Mouse (Mus musculus): ENCODE data around the gene Npw. TPM values are rescaled to one million over a fixed set of nuclear protein-coding genes. Genes with fewer than 3 reads are reported as not detected.
"Not testable (repeated sequence)": the region's sequence is repeated elsewhere in the genome, so short reads cannot be mapped to it uniquely, and the experiment has no call there.

The Npw gene
- total RNA-seq, 2 experiments from 2014 or later, result not detected

DNA sequence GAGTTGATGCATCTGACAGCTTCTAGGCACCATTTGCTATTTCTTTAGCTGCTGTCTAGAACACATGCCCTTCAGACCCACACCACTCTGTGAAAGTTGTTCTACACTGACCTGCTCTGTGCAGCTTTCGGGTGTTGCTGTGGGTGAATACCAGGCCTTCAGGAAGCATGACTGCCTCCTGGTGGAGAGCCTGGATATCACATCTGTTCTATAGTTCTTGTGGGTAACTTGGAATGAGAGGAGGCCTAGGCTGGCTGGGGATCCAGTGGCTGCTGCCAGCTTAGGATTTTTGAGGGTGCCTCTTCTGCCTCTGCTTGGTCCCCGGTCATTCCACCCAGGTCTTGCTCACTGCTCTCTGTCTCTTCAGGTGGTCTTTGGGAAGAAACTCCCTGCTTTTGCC lies 17.9 kb upstream of the Npw start:
- peak; percentile 53; the same call in 1 of the 2 replicates for ATAC-seq (replicated peaks; ENCODE audit: low FRiP score, low TSS enrichment, poor library complexity, severe bottlenecking)

DNA sequence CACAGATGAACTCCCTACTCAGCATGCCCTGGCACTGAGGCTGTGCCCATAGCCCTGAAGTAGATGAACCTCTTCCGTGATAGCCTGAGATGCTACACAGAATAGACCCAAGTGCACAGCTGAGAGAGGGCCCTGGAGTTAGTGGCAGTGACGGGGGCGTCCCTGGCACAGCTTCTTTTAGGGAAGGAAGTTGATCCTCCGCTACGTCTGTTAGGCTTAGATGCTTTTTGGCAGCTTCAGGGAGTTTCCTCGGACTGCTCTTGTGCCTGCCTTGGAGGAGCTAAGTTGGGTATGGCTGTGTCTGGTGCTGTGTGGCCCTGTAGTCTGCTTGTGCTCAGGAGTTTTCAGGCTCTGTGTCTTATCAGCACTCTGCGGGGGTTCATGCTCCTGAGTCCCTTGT lies 16.0 kb upstream of the Npw start:
- no peak for ATAC-seq (replicated peaks; ENCODE audit: low FRiP score, low TSS enrichment, poor library complexity, severe bottlenecking)

DNA sequence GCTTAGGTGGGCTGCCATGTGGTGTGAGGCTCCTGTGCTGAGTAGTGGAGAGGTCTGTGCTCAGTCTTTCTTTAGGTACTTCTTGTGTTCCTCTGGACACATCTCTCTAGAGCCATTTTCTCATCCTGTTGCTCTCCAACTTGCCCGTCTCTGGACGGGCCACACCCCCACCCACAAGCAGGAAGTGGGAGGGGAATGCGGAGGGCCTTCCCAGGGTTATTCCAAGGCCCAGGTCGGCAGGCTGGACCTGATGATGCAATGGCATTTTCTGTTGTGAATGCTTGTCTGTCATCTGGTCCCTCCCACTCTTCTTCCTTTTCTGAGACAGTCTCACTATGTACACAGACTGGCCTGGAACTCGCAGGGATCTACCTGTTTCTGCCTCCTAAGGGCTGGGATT lies 13.9 kb upstream of the Npw start:
- ATAC-seq (replicated peaks; ENCODE audit: low FRiP score, low TSS enrichment, poor library complexity, severe bottlenecking), result no peak

DNA sequence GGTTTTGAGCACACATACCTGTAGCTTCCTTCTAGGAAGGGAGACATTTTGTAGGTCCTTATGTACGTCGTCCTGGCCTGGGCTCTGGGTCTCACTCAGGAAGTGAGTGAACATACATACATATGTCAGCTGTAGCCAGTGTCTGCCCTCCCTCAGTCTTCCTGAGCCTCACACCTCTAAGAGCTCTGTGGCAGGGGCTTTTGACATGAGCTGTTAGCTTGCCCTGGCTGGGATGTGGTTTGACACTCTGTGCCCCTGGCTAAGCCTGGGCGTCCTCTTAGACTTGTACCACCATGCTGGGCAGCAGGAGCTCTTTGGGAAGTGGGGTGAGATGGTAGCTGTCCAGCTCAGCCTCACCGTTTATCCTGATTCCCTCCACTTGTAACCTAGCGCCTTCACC lies 13.1 kb upstream of the Npw start:
- ATAC-seq (replicated peaks; ENCODE audit: low FRiP score, low TSS enrichment, poor library complexity, severe bottlenecking), result no peak

DNA sequence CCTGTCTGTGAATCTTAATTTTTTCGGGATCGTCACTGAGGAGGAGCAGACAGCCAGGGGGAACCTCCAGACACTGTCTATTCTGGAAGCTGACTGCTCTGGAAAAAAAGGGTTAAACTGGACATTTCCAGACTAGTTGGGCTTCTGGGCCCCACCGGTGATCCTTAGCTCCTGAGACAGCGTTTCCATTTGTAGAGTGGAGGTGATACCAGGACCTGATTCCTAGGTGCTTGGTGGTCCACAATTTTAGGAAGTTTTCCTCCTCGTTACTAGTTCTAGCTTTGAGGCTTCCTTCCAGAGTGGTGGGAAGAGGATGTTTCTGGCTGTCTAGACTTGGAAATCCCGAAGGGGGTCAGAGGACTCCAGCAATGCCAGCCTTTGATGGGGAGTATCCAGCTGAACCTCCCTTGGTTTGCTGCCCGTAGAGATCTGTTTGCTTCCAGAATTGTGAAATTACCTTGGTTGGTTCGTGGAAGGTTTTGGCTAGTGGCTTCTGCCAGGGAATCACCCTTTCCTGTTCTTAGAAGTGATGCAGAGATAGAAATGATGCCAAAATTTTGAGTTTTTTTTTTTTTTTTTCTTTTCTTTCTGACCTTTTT lies 12.1 kb upstream of the Npw start:
- no peak for ATAC-seq (replicated peaks; ENCODE audit: low FRiP score, low TSS enrichment, poor library complexity, severe bottlenecking)

DNA sequence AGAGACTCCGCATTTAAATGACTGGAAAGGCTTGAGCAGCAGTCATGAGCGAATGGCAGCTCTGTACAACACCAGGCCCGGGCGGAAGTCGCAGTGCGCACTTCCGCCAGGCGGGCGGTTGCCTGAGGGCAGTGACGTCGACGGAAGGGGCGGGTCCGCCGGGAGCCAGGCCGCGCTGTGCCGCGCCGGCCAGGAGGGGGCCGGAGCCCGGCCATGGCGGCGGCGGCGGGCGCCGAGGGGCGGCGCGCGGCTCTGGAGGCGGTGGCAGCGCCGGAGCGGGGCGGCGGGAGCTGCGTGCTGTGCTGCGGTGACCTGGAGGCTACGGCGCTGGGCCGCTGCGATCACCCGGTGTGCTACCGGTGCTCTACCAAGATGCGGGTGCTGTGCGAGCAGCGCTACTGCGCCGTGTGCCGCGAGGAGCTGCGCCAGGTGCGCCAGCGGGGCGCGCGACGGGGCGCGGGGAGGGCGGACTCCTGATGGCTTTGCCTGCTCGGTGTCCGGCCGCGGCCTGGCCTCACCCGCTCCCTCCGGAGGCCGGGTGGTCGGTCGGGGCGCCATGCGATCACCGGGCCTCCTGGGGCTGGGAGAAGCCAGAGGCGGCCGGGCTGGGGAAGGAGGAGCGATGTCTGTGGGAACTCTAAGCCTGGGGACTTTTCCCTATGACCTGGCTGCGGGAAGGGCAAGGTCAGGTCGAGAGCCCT lies 11.4 kb upstream of the Npw start, which contains the start of gene Zfp598:
Gene Zfp598 (plus strand): TSS at position 143 of the 701 bp plus-strand sequence.
- peak; percentile 91 for ATAC-seq (replicated peaks; ENCODE audit: low FRiP score, low TSS enrichment, poor library complexity, severe bottlenecking)

DNA sequence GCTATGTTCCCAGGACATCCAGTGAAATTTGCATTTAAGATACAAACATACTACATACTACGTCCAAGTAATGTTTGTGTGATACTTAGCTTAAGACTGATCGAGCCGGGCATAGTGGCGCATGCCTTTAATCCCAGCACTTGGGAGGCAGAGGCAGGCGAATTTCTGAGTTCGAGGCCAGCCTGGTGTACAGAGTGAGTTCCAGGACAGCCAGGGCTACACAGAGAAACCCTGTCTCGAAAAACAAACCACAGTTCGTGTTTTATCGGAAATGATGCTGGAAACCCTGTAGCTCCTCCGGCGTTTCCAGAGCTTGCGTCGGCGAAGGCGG lies 10.9 kb upstream of the Npw start:
- not testable (repeated sequence) for ATAC-seq (replicated peaks; ENCODE audit: low FRiP score, low TSS enrichment, poor library complexity, severe bottlenecking)

DNA sequence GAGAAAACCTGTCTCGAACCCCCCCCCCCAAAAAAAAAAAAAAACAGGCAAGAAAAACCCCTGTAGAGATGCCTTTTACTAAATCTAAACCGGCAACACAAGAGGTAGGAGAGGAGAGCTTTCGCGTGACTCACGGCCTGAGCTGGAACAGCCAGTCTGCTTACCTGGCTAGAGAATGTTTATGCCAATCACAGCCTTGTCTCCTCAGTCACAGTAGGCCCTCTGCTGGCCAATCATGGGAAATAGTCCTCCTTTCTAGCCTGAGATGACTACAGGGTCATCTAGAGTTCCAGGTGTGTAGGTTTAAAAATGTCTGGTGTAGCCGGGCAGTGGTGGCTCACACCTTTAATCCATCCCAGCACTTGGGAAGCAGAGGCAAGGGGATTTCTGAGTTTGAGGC lies 9.2 kb upstream of the Npw start:
- peak; percentile 50; the same call in 1 of the 2 replicates for ATAC-seq (replicated peaks; ENCODE audit: low FRiP score, low TSS enrichment, poor library complexity, severe bottlenecking)

DNA sequence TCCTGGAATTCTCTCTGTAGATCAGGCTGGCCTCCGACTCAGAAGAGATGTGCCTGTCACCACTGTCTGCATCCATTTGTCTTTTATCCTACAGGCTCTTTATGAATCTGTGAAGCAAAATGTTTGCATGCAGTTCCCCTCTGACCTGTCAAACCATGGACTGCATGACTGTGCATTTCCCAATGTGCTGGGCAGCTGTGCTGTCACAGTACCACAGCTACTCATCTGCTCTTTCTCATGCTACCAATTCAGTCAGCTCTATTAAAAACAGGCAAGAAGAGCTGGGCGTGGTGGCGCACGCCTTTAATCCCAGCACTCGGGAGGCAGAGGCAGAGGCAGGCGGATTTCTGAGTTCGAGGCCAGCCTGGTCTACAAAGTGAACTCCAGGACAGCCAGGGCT lies 8.8 kb upstream of the Npw start:
- not testable (repeated sequence) for ATAC-seq (replicated peaks; ENCODE audit: low FRiP score, low TSS enrichment, poor library complexity, severe bottlenecking)

DNA sequence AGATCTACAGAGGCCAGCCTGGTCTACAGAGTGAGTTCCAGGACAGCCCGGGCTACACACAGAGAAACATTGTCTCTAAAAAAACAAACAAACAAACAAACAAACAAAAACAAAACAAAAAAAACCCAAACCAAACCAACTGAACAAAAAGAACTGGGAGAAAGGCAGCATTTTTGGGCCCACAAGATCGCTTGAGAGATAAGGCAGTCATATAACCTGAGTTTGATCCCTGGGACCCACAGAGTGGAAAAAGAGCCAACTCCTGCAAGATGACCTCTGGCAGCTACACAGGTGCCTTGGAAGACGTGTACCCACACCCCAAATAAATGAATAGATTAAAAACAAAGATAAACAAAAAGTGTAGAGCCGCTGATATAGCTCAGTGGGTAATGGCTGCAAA lies 3.3 kb downstream of the Npw start:
- ATAC-seq (replicated peaks; ENCODE audit: low FRiP score, low TSS enrichment, poor library complexity, severe bottlenecking), result no peak

DNA sequence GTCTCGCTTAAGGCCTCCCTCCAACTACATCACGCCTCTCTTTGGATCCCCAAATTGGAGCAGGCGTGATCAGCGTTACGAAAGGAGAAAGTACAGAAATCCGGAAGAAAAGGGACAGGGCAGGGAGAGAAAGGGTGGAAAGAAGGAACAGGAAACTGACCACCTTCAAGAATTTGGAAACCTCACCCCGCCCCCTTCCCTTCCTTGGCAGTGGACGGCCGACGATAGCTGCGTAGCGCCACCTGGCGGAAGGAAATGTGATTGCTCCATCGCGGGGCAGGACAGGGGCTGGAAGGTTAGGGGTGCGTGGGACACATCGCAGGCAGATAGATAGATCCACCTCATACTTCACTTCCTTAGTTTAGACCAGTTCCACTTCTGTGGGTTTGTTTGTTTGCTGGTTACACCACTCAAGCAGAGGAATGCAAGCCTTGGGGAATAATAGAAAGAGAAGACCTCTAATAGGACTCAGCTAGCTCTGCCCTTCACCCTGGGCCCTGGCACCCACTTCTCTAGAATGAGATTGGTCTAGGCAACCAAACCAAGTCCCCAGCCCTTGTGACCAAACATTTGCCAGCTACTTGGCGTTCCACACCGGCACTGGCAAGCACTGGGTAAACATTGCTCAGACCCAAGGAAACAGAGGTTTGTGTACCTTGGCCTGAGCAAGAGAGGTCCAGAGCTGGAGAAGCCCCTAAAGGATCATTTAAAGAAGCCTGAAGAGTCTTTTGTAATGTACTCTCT lies 4.1 kb downstream of the Npw start:
- ATAC-seq (replicated peaks; ENCODE audit: low FRiP score, low TSS enrichment, poor library complexity, severe bottlenecking), result peak; percentile 67

DNA sequence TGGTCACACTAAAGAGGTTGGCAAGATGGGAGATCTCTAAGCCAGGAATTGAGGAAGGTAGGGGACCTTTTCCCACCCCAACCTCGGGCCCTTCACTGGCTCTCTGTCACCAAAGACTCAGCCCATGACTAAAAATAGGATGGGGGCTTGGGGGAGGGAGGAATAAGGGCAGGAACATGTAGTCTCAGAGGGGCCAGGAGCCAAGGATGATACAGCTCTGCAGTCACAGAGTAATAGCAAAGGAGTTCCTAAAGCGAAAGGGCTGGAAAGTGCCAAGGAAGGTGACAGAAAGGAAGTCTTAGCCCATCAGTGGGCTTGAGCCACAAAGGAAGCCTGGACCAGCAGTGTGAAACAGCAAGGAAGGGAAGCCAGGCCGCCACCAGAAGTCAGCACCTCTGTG lies 6.4 kb downstream of the Npw start:
- no peak for ATAC-seq (replicated peaks; ENCODE audit: low FRiP score, low TSS enrichment, poor library complexity, severe bottlenecking)

DNA sequence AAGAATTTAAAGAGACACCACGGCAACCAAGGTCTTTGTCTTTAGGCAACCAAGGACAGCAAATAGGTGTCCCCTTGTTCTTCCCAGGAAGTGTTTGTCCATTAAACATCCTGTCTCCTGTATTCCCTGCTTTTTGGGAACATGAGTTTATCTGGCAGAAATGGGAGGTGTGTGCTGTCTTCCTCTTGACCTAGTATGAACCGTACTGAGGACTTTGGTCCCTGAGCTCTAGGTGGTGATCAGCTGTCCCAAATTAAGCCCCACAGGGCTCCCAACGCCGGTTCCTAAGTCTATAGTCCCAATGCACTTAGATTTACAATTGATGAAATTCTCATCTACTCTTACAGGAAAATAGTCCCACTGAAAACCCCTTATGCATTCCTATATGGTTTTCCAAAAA lies 7.5 kb downstream of the Npw start:
- ATAC-seq (replicated peaks; ENCODE audit: low FRiP score, low TSS enrichment, poor library complexity, severe bottlenecking), result no peak

DNA sequence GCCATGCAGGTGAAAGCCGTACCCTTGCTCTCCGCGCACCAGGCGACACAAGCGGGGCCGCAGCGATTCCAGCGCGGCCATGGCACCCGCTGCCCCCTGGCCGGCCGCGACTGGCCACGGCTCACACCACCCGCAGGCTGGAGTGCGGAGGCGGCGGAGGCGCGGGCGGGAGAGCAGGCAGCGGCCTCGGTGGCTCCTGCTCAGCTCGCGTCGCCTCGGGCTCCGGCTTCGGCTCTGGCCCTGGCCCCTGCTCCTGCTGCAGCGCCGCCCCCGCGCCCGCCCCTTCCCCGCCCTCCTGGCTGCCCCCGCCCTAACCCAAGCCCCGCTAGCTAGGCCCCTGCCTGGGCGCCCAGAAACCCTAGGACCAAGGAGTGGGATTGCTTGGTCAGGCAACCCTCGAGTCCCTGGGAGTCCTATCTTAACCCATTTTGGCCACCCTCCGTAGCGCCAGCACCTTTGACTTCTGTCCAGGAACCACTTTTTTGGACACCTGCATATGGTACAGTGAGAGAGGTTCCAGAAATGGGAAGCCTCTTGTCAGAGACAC lies 8.1 kb downstream of the Npw start, which contains the start of gene Slc9a3r2:
Gene Slc9a3r2 (minus strand): TSS at position 258 of the 547 bp plus-strand sequence.
- no peak for ATAC-seq (replicated peaks; ENCODE audit: low FRiP score, low TSS enrichment, poor library complexity, severe bottlenecking)

DNA sequence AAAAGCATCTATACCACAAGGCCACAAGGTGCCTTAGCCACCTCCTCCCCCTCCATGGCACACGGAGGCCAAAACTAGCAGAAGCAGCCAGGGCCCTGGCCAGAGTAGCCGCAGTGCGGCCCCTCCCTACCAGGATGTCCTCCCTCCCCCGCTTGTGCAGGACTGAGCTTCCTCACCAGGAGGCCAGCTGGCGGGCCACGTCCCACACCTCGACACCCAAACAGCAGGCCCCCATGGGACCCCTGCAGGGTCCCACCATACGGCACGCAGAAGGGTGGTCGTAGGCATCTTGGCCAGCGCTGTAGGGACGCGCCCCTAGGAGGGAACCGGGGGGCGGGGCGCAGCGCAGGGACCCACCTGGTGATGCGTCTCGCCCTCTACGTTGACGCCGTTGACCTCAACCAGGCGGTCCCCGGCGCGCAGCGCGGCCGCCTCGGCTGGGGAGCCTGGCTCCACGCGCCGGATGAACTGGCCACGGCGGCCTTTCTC lies 8.6 kb downstream of the Npw start:
- ATAC-seq (replicated peaks; ENCODE audit: low FRiP score, low TSS enrichment, poor library complexity, severe bottlenecking), result no peak

DNA sequence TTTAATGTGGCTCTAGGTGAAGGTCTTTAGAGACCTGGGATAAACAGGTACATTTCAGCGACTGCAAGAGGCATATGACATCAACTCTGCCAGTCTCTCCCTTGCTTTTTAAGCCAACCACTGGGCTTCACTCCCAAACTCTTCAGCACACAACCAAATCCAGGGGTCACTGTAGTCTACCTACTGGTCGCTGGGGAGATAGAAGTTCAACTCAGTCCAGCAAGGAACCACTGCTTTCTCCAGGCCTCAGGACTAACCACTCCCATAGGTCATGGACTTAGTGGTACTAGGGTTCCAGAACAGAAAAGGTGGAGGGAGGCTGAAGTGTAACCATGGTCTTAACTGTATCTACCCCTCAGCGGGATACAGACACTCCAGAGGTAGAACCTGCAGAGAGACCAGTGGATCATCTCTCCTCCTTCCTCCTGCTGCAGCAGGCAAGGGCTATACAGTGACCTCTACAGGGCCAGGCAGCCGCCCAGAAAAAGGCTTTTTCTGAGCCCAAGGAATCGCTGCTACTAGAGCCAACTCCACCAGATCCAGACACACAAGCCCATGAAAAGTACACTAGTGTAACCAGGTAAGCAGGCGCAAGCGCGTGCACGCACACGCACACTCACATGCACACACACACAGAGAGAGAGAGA lies 9.4 kb downstream of the Npw start:
- no peak for ATAC-seq (replicated peaks; ENCODE audit: low FRiP score, low TSS enrichment, poor library complexity, severe bottlenecking)

DNA sequence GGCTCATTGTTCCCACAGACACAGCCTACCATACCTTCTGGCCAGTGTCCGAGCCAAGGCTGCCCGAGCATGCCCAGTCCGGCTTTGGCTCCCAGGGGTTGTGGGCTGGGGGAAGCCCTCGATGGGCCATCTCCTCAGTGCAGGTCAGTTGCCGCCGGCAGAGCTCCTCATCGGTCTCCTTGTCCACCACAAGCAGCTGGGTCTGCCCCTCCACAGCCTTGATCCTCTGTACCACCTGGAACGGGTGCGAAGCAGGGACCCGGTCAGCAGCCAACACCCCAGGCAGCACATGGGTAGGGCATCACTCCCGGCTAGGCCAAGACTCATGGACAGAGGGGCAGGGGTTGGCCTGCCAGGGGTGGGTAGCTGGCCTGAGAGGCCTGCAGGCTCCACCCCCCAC lies 10.8 kb downstream of the Npw start:
- no peak for ATAC-seq (replicated peaks; ENCODE audit: low FRiP score, low TSS enrichment, poor library complexity, severe bottlenecking)

DNA sequence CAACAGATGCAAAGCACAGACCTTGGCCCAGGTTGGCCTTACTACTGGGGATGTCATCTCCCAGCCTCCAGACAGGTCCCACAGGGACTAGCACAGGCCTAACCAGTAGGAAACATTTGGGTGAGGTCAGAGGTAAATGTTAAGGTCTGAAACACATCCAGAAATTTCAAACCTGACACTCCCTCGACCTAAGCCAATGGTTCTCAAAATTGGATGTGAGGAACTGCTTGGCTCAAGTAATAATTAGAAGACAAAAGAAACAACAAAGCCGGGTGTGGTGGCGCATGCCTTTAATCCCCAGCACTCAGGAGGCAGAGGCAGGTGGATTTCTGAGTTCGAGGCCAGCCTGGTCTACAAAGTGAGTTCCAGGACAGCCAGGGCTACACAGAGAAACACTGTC lies 11.9 kb downstream of the Npw start:
- ATAC-seq (replicated peaks; ENCODE audit: low FRiP score, low TSS enrichment, poor library complexity, severe bottlenecking), result no peak

DNA sequence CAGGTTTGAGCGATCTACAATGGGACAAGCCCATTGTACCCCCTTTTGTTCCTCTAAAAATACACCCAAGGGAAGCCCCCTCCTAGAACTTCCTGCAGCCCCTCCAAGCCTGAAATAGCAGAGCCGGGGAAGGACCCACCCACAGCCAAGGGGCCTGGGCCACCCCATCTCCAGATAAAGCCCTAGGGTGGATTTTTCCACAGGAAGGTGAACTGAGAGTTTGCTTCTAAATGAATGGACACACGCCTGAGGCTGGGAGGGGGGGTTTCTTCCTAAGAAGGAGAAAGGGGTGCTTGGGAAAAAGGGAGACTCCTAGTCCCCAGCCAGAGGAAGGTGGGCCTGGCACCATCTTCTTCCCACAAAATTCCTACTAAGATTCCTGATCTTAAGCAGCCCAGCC lies 12.3 kb downstream of the Npw start:
- ATAC-seq (replicated peaks; ENCODE audit: low FRiP score, low TSS enrichment, poor library complexity, severe bottlenecking), result no peak
